Mouse (Mus musculus): ENCODE measurements around the gene Gm28372.

DNA sequence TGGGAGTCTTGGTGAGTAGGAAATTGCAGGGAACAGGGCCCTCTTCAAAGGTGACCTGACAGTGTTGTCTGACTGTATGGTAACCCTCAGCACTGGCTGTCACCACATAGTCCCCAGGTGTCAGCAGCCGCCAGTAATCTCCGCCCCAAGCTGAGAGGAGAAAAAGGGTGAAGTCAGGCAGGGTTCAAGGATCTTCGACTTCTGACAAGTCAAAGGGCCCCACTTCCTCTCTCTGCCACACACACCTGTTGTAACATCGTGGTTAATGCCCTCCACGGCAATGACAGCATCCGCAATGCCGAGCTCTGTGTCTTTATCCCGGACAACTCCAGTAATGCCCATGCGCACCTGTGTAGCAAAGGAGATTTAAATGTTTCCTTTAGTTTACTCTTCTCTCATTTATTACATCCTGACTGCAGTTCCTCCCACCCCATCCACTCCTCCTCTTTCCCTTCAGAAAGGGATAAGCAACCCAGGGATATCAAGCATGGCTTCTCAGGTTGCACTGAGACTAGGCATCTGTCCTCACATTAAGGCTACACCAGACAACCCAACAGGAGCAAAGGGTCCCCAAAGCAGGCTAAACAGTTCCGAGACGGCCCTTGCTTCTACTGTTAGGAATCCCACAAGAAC lies 13.9 kb upstream of the Gm28372 start:
- TF ChIP-seq HCFC1 (IDR thresholded peaks at IDR 0.05; ENCODE audit: borderline replicate concordance, insufficient read depth, low read length) (no peak), ZC3H11A (IDR thresholded peaks at IDR 0.05; ENCODE audit: borderline replicate concordance, low read depth, low read length) (no peak), MAFK (IDR thresholded peaks at IDR 0.05; ENCODE audit: insufficient read depth, low read depth, low read length) (no peak), CHD2 (IDR thresholded peaks at IDR 0.05; ENCODE audit: low read depth, low read length) (no peak)

All from ES-E14 (cell line).